Comparison of ENCODE assay signal across 20 mouse cellular contexts in genomic region chr3:149530026-149530607, GRCm38 (mm10).
DNase-seq lines count a peak whose midpoint lies in the region; ATAC-seq and TF ChIP-seq lines count a peak whose summit lies in the region.
"Had no signal": no experiment of that assay in that cellular context is flagged by ENCODE, and none has a peak within 500 bp of the region (broad histone marks: within the 10 kb centered on the region; RNA-seq: fewer than 3 reads in every experiment).

No protein-coding gene starts in this region.

- no peaks in the 10 kb centered on the region for H3K36me3 ChIP-seq in megakaryocyte, embryonic 14.5 days (replicated peaks; ENCODE audit: low read length)
- H3K36me3 ChIP-seq in midbrain, embryonic 12.5 days = no peaks in the 10 kb centered on the region
- no peaks in the 10 kb centered on the region for H3K36me3 ChIP-seq in midbrain, embryonic 10.5 days
- no peaks in the 10 kb centered on the region for H3K36me3 ChIP-seq in midbrain, embryonic 14.5 days (ENCODE audit: control insufficient read depth, insufficient read depth, low read length)
- H3K36me3 ChIP-seq: embryonic facial prominence, embryonic 10.5 days; embryonic facial prominence, embryonic 12.5 days; forebrain, embryonic 15.5 days had no signal

- H3K9ac ChIP-seq in midbrain, embryonic 12.5 days (replicated peaks) = no peak overlapping the region
- H3K9ac ChIP-seq in midbrain, embryonic 14.5 days (replicated peaks; ENCODE audit: low read length) = no peak overlapping the region
- H3K9ac ChIP-seq: embryonic facial prominence, embryonic 12.5 days; forebrain, embryonic 13.5 days; forebrain, embryonic 15.5 days; forebrain, postnatal 0 days had no signal

- H3K27ac ChIP-seq in midbrain, embryonic 12.5 days (replicated peaks) = no peak overlapping the region
- no peak overlapping the region for H3K27ac ChIP-seq in midbrain, embryonic 10.5 days (replicated peaks)
- no peak overlapping the region for H3K27ac ChIP-seq in midbrain, embryonic 14.5 days (replicated peaks; ENCODE audit: low read depth, low read length)
- H3K27ac ChIP-seq: embryonic facial prominence, embryonic 10.5 days; embryonic facial prominence, embryonic 12.5 days; forebrain, embryonic 13.5 days; forebrain, embryonic 15.5 days had no signal

- no peak for DNase-seq in midbrain, embryonic 10.5 days (ENCODE audit: low spot score)
- peak; percentile 46 for DNase-seq in brain, embryonic 14.5 days (ENCODE audit: low read depth)
- peak; percentile 35 for DNase-seq in midbrain, embryonic 14.5 days
- DNase-seq in adrenal gland, adult 2 months = no peak
- no peak for DNase-seq in right cerebral cortex, postnatal 25 days
- DNase-seq: adrenal gland, postnatal 10 days; adrenal gland, postnatal 25 days; cerebellum, adult 11-12 months; cerebellum, adult 2 months; cerebellum, adult 9-10 months; cerebellum, postnatal 10 days; cerebellum, postnatal 25 days; forebrain, postnatal 0 days had no signal

- no peak for TF ChIP-seq POLR2A in brain, embryonic 14.5 days (IDR thresholded peaks at IDR 0.05; ENCODE audit: borderline replicate concordance, extremely low read depth, insufficient read depth, insufficient read length, poor library complexity, severe bottlenecking)

- H3K4me3 ChIP-seq in megakaryocyte, embryonic 14.5 days (replicated peaks) = peak overlapping the region; percentile 15
- H3K4me3 ChIP-seq in midbrain, embryonic 12.5 days = no peak overlapping the region
- H3K4me3 ChIP-seq in midbrain, embryonic 10.5 days = no peak overlapping the region
- no peak overlapping the region for H3K4me3 ChIP-seq in midbrain, embryonic 14.5 days (replicated peaks; ENCODE audit: low read depth, low read length)
- H3K4me3 ChIP-seq: embryonic facial prominence, embryonic 10.5 days; embryonic facial prominence, embryonic 12.5 days; forebrain, embryonic 13.5 days; forebrain, embryonic 15.5 days had no signal

- TF ChIP-seq CTCF in brain, embryonic 14.5 days (IDR thresholded peaks at IDR 0.05; ENCODE audit: borderline replicate concordance, extremely low read depth, insufficient read depth, insufficient read length) = no peak

- H3K27me3 ChIP-seq in megakaryocyte, embryonic 14.5 days (replicated peaks) = no peaks in the 10 kb centered on the region
- H3K27me3 ChIP-seq in midbrain, embryonic 12.5 days = peaks cover 44% of the 10 kb centered on the region
- H3K27me3 ChIP-seq in midbrain, embryonic 10.5 days (ENCODE audit: low read depth, poor library complexity, severe bottlenecking) = peaks cover 60% of the 10 kb centered on the region
- H3K27me3 ChIP-seq in midbrain, embryonic 14.5 days (ENCODE audit: control insufficient read depth, insufficient read depth, low read length) = peaks cover 17% of the 10 kb centered on the region; the same call in 1 of the 2 replicates
- H3K27me3 ChIP-seq: embryonic facial prominence, embryonic 12.5 days; forebrain, embryonic 13.5 days; forebrain, embryonic 15.5 days had no signal

- WGBS in midbrain, embryonic 12.5 days = 54% methylated on average over 13 of the region's 13 CpGs
- whole genome bisulfite sequencing in midbrain, embryonic 10.5 days = 65% methylated on average over 13 of the region's 13 CpGs
- 35% methylated on average over 13 of the region's 13 CpGs for WGBS in midbrain, embryonic 14.5 days

- H3K4me2 ChIP-seq in midbrain, embryonic 12.5 days (replicated peaks) = no peak overlapping the region
- H3K4me2 ChIP-seq in midbrain, embryonic 14.5 days (ENCODE audit: low read length) = no peak overlapping the region
- H3K4me2 ChIP-seq: embryonic facial prominence, embryonic 12.5 days; forebrain, embryonic 13.5 days; forebrain, embryonic 15.5 days had no signal

- H3K9me3 ChIP-seq in megakaryocyte, embryonic 14.5 days = peaks cover 15% of the 10 kb centered on the region
- no peaks in the 10 kb centered on the region for H3K9me3 ChIP-seq in midbrain, embryonic 12.5 days
- H3K9me3 ChIP-seq in midbrain, embryonic 10.5 days (replicated peaks) = no peaks in the 10 kb centered on the region
- no peaks in the 10 kb centered on the region for H3K9me3 ChIP-seq in midbrain, embryonic 14.5 days (ENCODE audit: control insufficient read depth, low read length)
- H3K9me3 ChIP-seq: embryonic facial prominence, embryonic 10.5 days; embryonic facial prominence, embryonic 12.5 days; forebrain, embryonic 13.5 days; forebrain, embryonic 15.5 days had no signal

- ATAC-seq in megakaryocyte, adult 5-6 weeks (ENCODE audit: poor library complexity, severe bottlenecking) = no peak
- peak; percentile 83 for ATAC-seq in midbrain, embryonic 12.5 days (ENCODE audit: low FRiP score, low read depth)
- no peak; the same call in 1 of the 2 replicates for ATAC-seq in midbrain, embryonic 14.5 days (ENCODE audit: low FRiP score, low TSS enrichment)
- ATAC-seq: forebrain, embryonic 13.5 days; forebrain, embryonic 15.5 days; forebrain, postnatal 0 days had no signal

- no peaks in the 10 kb centered on the region for H3K4me1 ChIP-seq in megakaryocyte, embryonic 14.5 days
- no peaks in the 10 kb centered on the region for H3K4me1 ChIP-seq in midbrain, embryonic 12.5 days
- peaks cover 12% of the 10 kb centered on the region for H3K4me1 ChIP-seq in midbrain, embryonic 10.5 days
- H3K4me1 ChIP-seq in midbrain, embryonic 14.5 days (ENCODE audit: control insufficient read depth, insufficient read depth, low read length) = no peaks in the 10 kb centered on the region
- H3K4me1 ChIP-seq: forebrain, embryonic 13.5 days; forebrain, embryonic 15.5 days had no signal

Comparison
In these comparisons a context has a peak if more than half of its experiments do, and no peak if none do; other contexts are left out.
1. DNase-seq: peak in brain, embryonic 14.5 days (single experiment) and midbrain, embryonic 14.5 days (single experiment); none in midbrain, embryonic 10.5 days (single experiment), adrenal gland, adult 2 months (single experiment) and right cerebral cortex, postnatal 25 days (single experiment).